Mouse (Mus musculus) MEL (cell line): ENCODE measurements around the gene Sec16a.

Experiments
- CTCF ChIP-seq, 3 experiments: IDR thresholded peaks in 2 of 3; conservative IDR thresholded peaks in 1 of 3; 2 replicates each; pipeline ENCODE4 v1.5.1; 2011 to 2012; ENCODE audit warnings: low read length in 3 of 3, low read depth in 2 of 3, mild to moderate bottlenecking in 2 of 3, improper control_type of control experiment in 1 of 3, inconsistent platforms in 1 of 3, mixed read lengths in 1 of 3, moderate library complexity in 1 of 3; ENCODE audit not compliant: control insufficient read depth in 1 of 3, insufficient read depth in 1 of 3, poor library complexity in 1 of 3, severe bottlenecking in 1 of 3
- EP300 ChIP-seq, 2 experiments: IDR thresholded peaks; 2 replicates each; pipeline ENCODE4 v1.6.1; 2011; ENCODE audit warnings: improper control_type of control experiment in 2 of 2, low read length in 2 of 2, low read depth in 1 of 2, mild to moderate bottlenecking in 1 of 2
- MAFK ChIP-seq: IDR thresholded peaks from 2 replicates; pipeline ENCODE4 v1.6.1; 2011; ENCODE audit warnings: low read depth, mild to moderate bottlenecking, low read length, improper control_type of control experiment, borderline replicate concordance
- POLR2A ChIP-seq, 2 experiments: IDR thresholded peaks; 2 replicates each; pipeline ENCODE4 v1.6.1; 2011 to 2012; ENCODE audit warnings: low read length in 2 of 2, mild to moderate bottlenecking in 2 of 2, control low read depth in 1 of 2, improper control_type of control experiment in 1 of 2, low read depth in 1 of 2, moderate library complexity in 1 of 2; ENCODE audit not compliant: control insufficient read depth in 1 of 2, insufficient read depth in 1 of 2, poor library complexity in 1 of 2
- TCF12 ChIP-seq: IDR thresholded peaks from 2 replicates; pipeline ENCODE4 v1.6.1; 2014; ENCODE audit warnings: low read depth, mild to moderate bottlenecking, inconsistent platforms, low read length, improper control_type of control experiment, moderate library complexity
- ZMIZ1 ChIP-seq: IDR thresholded peaks from 2 replicates; pipeline ENCODE4 v1.6.1; 2012; ENCODE audit warnings: low read depth, mild to moderate bottlenecking, inconsistent platforms, low read length, improper control_type of control experiment, moderate library complexity
- ZNF384 ChIP-seq: IDR thresholded peaks from 2 replicates; pipeline ENCODE4 v1.6.1; 2012; ENCODE audit warnings: low read depth, mild to moderate bottlenecking, inconsistent platforms, low read length, improper control_type of control experiment

DNA sequence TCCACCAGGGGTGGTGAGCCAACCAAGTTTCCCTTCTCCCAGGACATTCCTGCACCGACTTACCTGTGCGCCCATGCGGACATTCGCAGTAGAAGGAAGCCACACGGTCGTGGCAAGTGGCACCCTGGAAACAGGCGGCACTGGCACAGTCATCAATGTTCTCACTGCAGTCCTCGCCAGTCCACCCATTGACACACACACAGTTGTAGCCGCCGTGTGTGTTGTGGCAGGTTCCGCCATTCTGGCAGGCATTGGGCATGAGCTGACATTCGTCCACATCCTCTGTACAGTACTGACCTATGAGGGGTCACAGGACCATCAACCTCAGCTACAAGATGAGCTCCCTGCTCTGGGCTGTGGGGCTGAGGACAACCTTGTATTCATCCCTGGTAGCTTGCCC lies 35.9 kb upstream of the Sec16a start:
- TF ChIP-seq EP300 (IDR thresholded peaks at IDR 0.05; ENCODE audit: low read depth in 1 of 2, low read length in 2 of 2): no peak
- no peak for TF ChIP-seq POLR2A (IDR thresholded peaks at IDR 0.05; ENCODE audit: control insufficient read depth in 1 of 2, insufficient read depth in 1 of 2, low read depth in 1 of 2, low read length in 2 of 2, poor library complexity in 1 of 2)
- TF ChIP-seq MAFK: no peak
- TF ChIP-seq CTCF (IDR thresholded peaks at IDR 0.05 in 2 of 3, conservative IDR thresholded peaks at IDR 0.05 in 1 of 3; ENCODE audit: control insufficient read depth in 1 of 3, insufficient read depth in 1 of 3, low read depth in 2 of 3, low read length in 3 of 3, poor library complexity in 1 of 3, severe bottlenecking in 1 of 3): no peak
- no peak for TF ChIP-seq ZNF384
- no peak for TF ChIP-seq TCF12
- no peak for TF ChIP-seq ZMIZ1
